Mouse (Mus musculus): ENCODE results near the gene Stk11ip. TPM values are rescaled to one million over a fixed set of nuclear protein-coding genes. Genes with fewer than 3 reads are reported as not detected.

Gene Stk11ip
- polyA plus RNA-seq, 1 experiment from 2014 or later: 25.5 TPM

Other genes starting within 250 kb of the Stk11ip start
- not detected in 2 replicates for gene Resp18, start 243.1 kb upstream of the Stk11ip start, polyA plus RNA-seq (2015; fragmentation: Nextera tagmentation; extraction: Ambion mirVana)
- 116 and 117 TPM in 2 replicates for gene Dnpep, start 203.5 kb upstream of the Stk11ip start, polyA plus RNA-seq (2015; fragmentation: Nextera tagmentation; extraction: Ambion mirVana)
- gene Des, start 161.2 kb upstream of the Stk11ip start, polyA plus RNA-seq (2015; fragmentation: Nextera tagmentation; extraction: Ambion mirVana): 52.1 and 56.1 TPM in 2 replicates
- 20.7 and 21.3 TPM in 2 replicates for gene Speg, start 146.2 kb upstream of the Stk11ip start, polyA plus RNA-seq (2015; fragmentation: Nextera tagmentation; extraction: Ambion mirVana)
- gene Gmppa, start 85.6 kb upstream of the Stk11ip start, polyA plus RNA-seq (2015; fragmentation: Nextera tagmentation; extraction: Ambion mirVana): 70.1 and 71.8 TPM in 2 replicates
- gene Asic4, start 71.1 kb upstream of the Stk11ip start, polyA plus RNA-seq (2015; fragmentation: Nextera tagmentation; extraction: Ambion mirVana): 0.65 and 0.80 TPM in 2 replicates
- gene Chpf, start 42.2 kb upstream of the Stk11ip start, polyA plus RNA-seq (2015; fragmentation: Nextera tagmentation; extraction: Ambion mirVana): 37.5 and 37.7 TPM in 2 replicates
- gene Tmem198, start 42.0 kb upstream of the Stk11ip start, polyA plus RNA-seq (2015; fragmentation: Nextera tagmentation; extraction: Ambion mirVana): 0.83 and 0.97 TPM in 2 replicates
- gene Obsl1, start 15.1 kb upstream of the Stk11ip start, polyA plus RNA-seq (2015; fragmentation: Nextera tagmentation; extraction: Ambion mirVana): 85.1 and 86.4 TPM in 2 replicates
- 14.2 and 14.3 TPM in 2 replicates for gene Inha, start 14.5 kb upstream of the Stk11ip start, polyA plus RNA-seq (2015; fragmentation: Nextera tagmentation; extraction: Ambion mirVana)
- 34.3 and 37.7 TPM in 2 replicates for gene Slc4a3, start 24.7 kb downstream of the Stk11ip start, polyA plus RNA-seq (2015; fragmentation: Nextera tagmentation; extraction: Ambion mirVana)